Mouse (Mus musculus): ENCODE measurements around the gene Cnot11.

DNA sequence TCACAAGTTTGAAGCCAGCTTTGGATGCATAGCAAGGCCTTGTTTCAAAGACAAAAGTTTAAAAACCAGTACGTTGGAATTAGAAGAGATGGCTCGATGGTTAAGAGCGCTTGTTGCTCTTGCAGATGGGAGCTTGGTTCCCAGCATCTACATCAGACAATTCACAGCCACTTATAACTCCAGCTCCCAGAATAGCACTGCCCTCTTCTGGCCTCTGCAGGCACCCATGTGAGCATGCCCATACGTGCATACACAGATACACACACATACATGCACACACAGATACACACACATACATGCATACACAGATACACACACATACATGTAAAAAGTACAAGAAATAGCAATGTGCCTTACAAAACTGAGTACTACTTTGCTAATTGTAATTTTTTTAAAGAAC, 37.8 kb upstream of the Cnot11 start:
- TF ChIP-seq POLR2A (IDR thresholded peaks at IDR 0.05; ENCODE audit: insufficient read length, low read depth) (no peak), TCF12 (IDR thresholded peaks at IDR 0.05; ENCODE audit: insufficient read depth, poor library complexity, severe bottlenecking) (no peak), CEBPB (IDR thresholded peaks at IDR 0.05; ENCODE audit: insufficient read depth, poor library complexity, severe bottlenecking) (no peak), MYOD1 (IDR thresholded peaks at IDR 0.05; ENCODE audit: control insufficient read depth in 1 of 3, insufficient read length in 2 of 3, low read depth in 2 of 3) (no peak), USF1 (IDR thresholded peaks at IDR 0.05; ENCODE audit: low read depth) (no peak), POLR2AphosphoS2 (IDR thresholded peaks at IDR 0.05; ENCODE audit: insufficient read length, low read depth) (no peak), MAX (IDR thresholded peaks at IDR 0.05; ENCODE audit: low read depth) (no peak), E2F4 (IDR thresholded peaks at IDR 0.05; ENCODE audit: insufficient read depth) (no peak), MYOG (IDR thresholded peaks at IDR 0.05; ENCODE audit: control insufficient read depth in 1 of 3, insufficient read depth in 1 of 3, insufficient read length in 2 of 3, low read depth in 2 of 3) (no peak), REST (IDR thresholded peaks at IDR 0.05; ENCODE audit: insufficient read depth, insufficient read length) (no peak)
